Mouse (Mus musculus) kidney, postnatal 0 days (tissue): ENCODE data around the gene Armt1. TPM values are rescaled to one million over a fixed set of nuclear protein-coding genes. Genes with fewer than 3 reads are reported as not detected.

Experiments used
- ATAC-seq: fragments of 200-750 bp; cut with Nextera tagmentation; replicated peaks from 2 replicates; pipeline ENCODE4 v1.8.0; 2017; ENCODE audit warnings: low read depth, moderate number of reproducible peaks, moderate TSS enrichment, moderate library complexity; ENCODE audit not compliant: low FRiP score
- DNase-seq: peaks from one replicate; pipeline ENCODE4 v3.0.0-alpha.2; 2016; ENCODE audit warnings: low spot score
- H3K27ac ChIP-seq: fragments of 300-500 bp; sonication (generic); 2 replicates; pipeline ENCODE4 v1.5.1; 2014; ENCODE audit warnings: mild to moderate bottlenecking
- H3K27me3 ChIP-seq: fragments of 300-500 bp; sonication (generic); 2 replicates; pipeline ENCODE4 v1.6.1; 2014; ENCODE audit warnings: low read length, mixed read lengths; ENCODE audit not compliant: insufficient read depth
- H3K36me3 ChIP-seq: fragments of 300-500 bp; sonication (generic); 2 replicates; pipeline ENCODE4 v1.6.1; 2014; ENCODE audit warnings: low read length, mixed read lengths; ENCODE audit not compliant: insufficient read depth
- H3K4me1 ChIP-seq: fragments of 300-500 bp; sonication (generic); replicated peaks from 2 replicates; pipeline ENCODE4 v1.6.1; 2014; ENCODE audit warnings: antibody characterized with exemption, low read length, mixed read lengths; ENCODE audit not compliant: insufficient read depth
- H3K4me2 ChIP-seq: fragments of 300-500 bp; sonication (generic); 2 replicates; pipeline ENCODE4 v1.6.1; 2014; ENCODE audit warnings: mild to moderate bottlenecking, low read length, moderate library complexity, mixed read lengths
- H3K4me3 ChIP-seq: fragments of 300-500 bp; sonication (generic); replicated peaks from 2 replicates; pipeline ENCODE4 v1.5.1; 2014; ENCODE audit warnings: low read depth, low read length
- H3K9ac ChIP-seq: fragments of 300-500 bp; sonication (generic); 2 replicates; pipeline ENCODE4 v1.6.1; 2014; ENCODE audit warnings: low read depth, low read length
- H3K9me3 ChIP-seq: fragments of 300-500 bp; sonication (generic); replicated peaks from 2 replicates; pipeline ENCODE4 v1.6.1; 2016; ENCODE audit warnings: low read length, inconsistent platforms, mixed read lengths
- CTCF ChIP-seq: IDR thresholded peaks from 2 replicates; pipeline ENCODE4 v1.5.1; 2016; ENCODE audit warnings: antibody characterized with exemption, low read depth, mild to moderate bottlenecking, moderate library complexity
- WGBS: fragments of 180-500 bp; shearing (Covaris S2); extraction: QIAGEN DNeasy Blood & Tissue Kit; methylation state at CpG from one replicate; pipeline ENCODE4 v1.1.7; 2014; 5-methylcytosine and 5-hydroxymethylcytosine counted together
- polyA plus RNA-seq: library from polyadenylated mRNA; unstranded; fragments of >200 nt; fragmentation: Nextera tagmentation; extraction: Ambion mirVana; gene quantifications from 2 replicates; pipeline ENCODE4 v1.2.1, GENCODE M21; 2015

Gene Armt1
- polyA plus RNA-seq, 1 experiment from 2014 or later: 17.1 TPM

DNA sequence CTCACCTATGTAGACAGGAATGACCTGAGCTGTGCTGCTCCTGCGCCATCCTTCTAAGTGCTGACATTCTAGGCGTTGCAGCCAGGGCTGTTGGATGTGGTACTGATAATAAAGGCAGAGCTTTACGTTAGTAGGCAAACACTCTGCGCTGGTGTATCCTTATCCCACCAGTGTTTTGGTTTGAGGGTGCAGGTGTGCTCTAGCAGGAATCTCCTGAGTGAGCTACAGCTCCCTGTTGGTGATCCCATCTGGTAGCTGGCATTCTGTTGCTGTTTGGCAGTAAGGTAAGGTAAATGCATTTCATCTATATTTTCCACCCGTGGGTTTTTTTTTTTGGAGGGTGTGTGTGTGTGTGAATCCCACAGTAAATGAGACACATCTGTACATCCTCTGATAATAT lies 34.2 kb upstream of the Armt1 start:
- no peak for TF ChIP-seq CTCF
- no peak overlapping the region for H3K9ac ChIP-seq
- ATAC-seq (no peak), DNase-seq (no peak)
- H3K9me3 ChIP-seq: no peaks in the 10 kb centered on the region
- no peaks in the 10 kb centered on the region for H3K27me3 ChIP-seq
- no peak overlapping the region for H3K27ac ChIP-seq
- WGBS: 84% methylated on average over 5 of the region's 5 CpGs
- H3K4me2 ChIP-seq: no peak overlapping the region
- no peaks in the 10 kb centered on the region for H3K4me1 ChIP-seq
- peaks cover 12% of the 10 kb centered on the region for H3K36me3 ChIP-seq
- H3K4me3 ChIP-seq: no peak overlapping the region

DNA sequence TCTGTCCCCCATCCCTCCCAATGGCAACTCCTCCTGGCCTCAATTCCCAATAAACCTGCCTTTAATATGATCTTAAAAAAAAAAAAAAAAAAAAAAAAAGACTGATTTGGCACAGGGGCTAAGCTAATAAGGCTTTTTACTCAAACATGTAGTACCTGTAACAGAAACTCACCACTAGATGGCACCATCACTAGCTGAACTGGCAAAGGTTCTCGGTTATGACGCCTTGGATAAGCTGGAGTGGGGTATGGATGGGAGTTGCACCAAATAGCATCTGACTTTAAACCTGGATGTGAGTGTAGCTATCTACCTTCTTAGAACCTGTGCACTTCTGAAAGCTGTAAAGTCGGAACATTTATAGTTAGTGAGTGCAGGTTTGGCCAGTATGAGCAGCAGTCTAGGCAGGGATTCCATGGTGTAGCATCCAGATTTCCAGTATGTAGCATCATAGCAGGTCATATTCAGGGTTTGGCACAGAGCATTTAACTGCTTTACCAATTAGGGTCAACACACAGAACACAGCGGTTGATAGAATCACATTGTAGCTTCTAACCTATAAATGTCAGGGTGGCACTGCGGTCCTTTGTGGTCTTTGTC lies 27.3 kb upstream of the Armt1 start:
- ATAC-seq (peak; percentile 40; the same call in 1 of the 2 replicates), DNase-seq (peak; percentile 92)
- 60% methylated on average over 5 of the region's 5 CpGs for WGBS
- Histone ChIP-seq H3K9ac (no peak overlapping the region), H3K4me1 (no peaks in the 10 kb centered on the region), H3K9me3 (no peaks in the 10 kb centered on the region), H3K36me3 (peaks cover 29% of the 10 kb centered on the region), H3K4me2 (no peak overlapping the region), H3K27me3 (no peaks in the 10 kb centered on the region), H3K4me3 (no peak overlapping the region), H3K27ac (no peak overlapping the region)
- TF ChIP-seq CTCF: peak; percentile 83

DNA sequence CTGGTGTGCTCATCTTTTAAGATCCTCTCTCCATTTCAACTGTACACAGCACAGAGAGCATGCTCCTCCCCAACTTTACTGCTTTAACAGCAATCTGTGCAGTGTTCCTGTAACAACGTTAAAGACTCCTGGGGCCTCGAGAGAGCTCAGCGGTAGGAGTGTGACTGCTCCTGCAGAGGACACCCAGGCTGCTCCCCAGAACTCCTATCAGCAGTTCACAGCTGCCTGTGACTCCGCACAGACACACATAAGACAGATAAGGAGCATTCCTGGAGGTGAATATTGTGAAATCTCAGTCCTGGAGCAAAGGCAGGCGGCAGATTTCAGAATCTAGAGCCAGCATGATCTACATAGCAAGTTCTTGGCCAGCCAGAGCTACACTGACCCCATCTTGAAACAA lies 26.8 kb upstream of the Armt1 start:
- H3K27ac ChIP-seq: no peak overlapping the region
- TF ChIP-seq CTCF: no peak
- H3K4me1 ChIP-seq: no peaks in the 10 kb centered on the region
- no peak overlapping the region for H3K4me3 ChIP-seq
- H3K9me3 ChIP-seq: no peaks in the 10 kb centered on the region
- WGBS: 86% methylated on average over 5 of the region's 5 CpGs
- ATAC-seq (no peak; the same call in 1 of the 2 replicates), DNase-seq (no peak)
- H3K4me2 ChIP-seq: no peak overlapping the region
- H3K27me3 ChIP-seq: no peaks in the 10 kb centered on the region
- peaks cover 33% of the 10 kb centered on the region; the same call in 1 of the 2 replicates for H3K36me3 ChIP-seq
- H3K9ac ChIP-seq: no peak overlapping the region

DNA sequence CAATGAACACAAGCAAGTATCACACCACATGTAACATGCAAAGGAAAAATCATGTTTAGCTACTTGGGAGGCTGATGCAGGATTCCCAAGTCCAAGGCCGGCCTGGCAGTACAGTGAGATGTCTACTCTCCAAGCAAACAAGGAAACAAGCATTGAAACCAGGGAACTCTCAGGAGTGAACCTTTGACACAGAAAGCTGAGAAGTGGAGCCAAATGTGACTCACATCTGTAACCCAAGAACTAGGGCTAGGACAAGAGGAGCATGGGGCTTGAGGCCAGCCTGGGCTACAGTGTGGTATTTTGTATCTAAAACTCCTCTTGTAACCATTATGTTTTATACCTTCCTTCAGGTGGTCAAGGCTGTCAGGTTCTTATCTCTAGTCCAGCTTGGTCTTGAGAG lies 25.1 kb upstream of the Armt1 start:
- H3K9ac ChIP-seq: no peak overlapping the region
- no peaks in the 10 kb centered on the region for H3K9me3 ChIP-seq
- no peak overlapping the region for H3K4me2 ChIP-seq
- H3K4me3 ChIP-seq: no peak overlapping the region
- 87% methylated on average over 1 of the region's 1 CpGs for WGBS
- no peaks in the 10 kb centered on the region for H3K27me3 ChIP-seq
- H3K4me1 ChIP-seq: no peaks in the 10 kb centered on the region
- peaks cover 41% of the 10 kb centered on the region; the same call in 1 of the 2 replicates for H3K36me3 ChIP-seq
- DNase-seq: no peak
- no peak for ATAC-seq
- H3K27ac ChIP-seq: no peak overlapping the region
- TF ChIP-seq CTCF: no peak

DNA sequence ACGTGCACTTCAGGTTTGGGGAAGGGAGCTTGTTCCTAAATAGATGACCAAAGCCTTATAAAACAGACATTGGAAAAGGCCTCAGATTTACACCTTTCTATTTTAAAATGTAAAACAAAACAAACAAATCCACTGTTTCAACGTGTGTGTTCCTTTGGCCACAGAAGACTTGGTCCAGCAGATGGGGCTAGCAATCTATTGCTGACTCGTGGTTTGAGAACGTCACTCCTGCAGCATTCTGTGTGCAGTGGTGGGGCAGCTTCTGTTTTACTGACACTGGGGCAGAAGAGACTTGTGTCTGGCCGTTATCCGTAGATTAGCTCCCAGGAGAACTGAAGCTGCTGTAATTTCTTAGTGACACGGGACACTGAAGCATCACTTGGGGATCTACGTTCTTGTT lies 7.0 kb upstream of the Armt1 start:
- peak; percentile 73 for TF ChIP-seq CTCF
- DNase-seq: peak; percentile 53

DNA sequence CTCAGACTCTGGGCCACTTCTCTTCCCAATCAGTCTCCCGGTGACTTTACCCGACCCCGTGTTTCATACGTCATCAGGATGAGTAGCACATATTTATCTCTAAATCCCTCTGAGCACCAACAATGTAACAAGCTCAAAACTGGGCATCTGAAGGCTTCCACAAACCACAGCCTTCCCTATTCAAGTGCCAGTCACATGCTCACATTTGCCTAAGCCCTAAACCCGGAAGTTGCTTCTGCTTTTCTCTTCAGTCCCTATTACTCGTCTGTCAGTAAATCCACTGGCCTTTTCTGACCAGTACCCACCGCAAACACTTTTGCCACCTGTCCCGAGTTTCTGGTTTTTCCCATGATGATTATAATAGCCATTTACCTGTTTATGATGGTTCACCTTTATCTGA lies 1.9 kb upstream of the Armt1 start:
- H3K27ac ChIP-seq: peak overlapping the region; percentile 43; the same call in 1 of the 2 replicates
- DNase-seq (no peak), ATAC-seq (no peak)
- no peaks in the 10 kb centered on the region for H3K27me3 ChIP-seq
- no peak for TF ChIP-seq CTCF
- no peak overlapping the region for H3K9ac ChIP-seq
- peaks cover 16% of the 10 kb centered on the region for H3K36me3 ChIP-seq
- H3K4me1 ChIP-seq: 0 out of 2 replicates have a peak, but pooled peaks cover 7% of the 10 kb centered on the region
- no peak overlapping the region for H3K4me3 ChIP-seq
- H3K9me3 ChIP-seq: no peaks in the 10 kb centered on the region
- 0 out of 2 replicates have a peak overlapping the region, but pooled peaks have one; percentile 27 for H3K4me2 ChIP-seq
- 88% methylated on average over 8 of the region's 8 CpGs for WGBS

More for the DNA sequence above, 7.0 kb upstream of the Armt1 start:
- no peak overlapping the region for H3K4me2 ChIP-seq
- H3K4me3 ChIP-seq: no peak overlapping the region
- H3K36me3 ChIP-seq: peaks cover 39% of the 10 kb centered on the region
- H3K27ac ChIP-seq: no peak overlapping the region
- H3K9me3 ChIP-seq: no peaks in the 10 kb centered on the region
- no peaks in the 10 kb centered on the region for H3K27me3 ChIP-seq
- 64% methylated on average over 8 of the region's 8 CpGs for WGBS
- ATAC-seq: no peak
- no peak overlapping the region for H3K9ac ChIP-seq
- 0 out of 2 replicates have a peak, but pooled peaks cover 7% of the 10 kb centered on the region for H3K4me1 ChIP-seq
